Mouse (Mus musculus) testis, postnatal 10 days (tissue): ENCODE results near the gene Rasd2.

Experiments
- DNase-seq: peaks from one replicate; pipeline ENCODE4 v3.0.0; 2021; ENCODE audit warnings: low spot score

Gene Rasd2

DNA sequence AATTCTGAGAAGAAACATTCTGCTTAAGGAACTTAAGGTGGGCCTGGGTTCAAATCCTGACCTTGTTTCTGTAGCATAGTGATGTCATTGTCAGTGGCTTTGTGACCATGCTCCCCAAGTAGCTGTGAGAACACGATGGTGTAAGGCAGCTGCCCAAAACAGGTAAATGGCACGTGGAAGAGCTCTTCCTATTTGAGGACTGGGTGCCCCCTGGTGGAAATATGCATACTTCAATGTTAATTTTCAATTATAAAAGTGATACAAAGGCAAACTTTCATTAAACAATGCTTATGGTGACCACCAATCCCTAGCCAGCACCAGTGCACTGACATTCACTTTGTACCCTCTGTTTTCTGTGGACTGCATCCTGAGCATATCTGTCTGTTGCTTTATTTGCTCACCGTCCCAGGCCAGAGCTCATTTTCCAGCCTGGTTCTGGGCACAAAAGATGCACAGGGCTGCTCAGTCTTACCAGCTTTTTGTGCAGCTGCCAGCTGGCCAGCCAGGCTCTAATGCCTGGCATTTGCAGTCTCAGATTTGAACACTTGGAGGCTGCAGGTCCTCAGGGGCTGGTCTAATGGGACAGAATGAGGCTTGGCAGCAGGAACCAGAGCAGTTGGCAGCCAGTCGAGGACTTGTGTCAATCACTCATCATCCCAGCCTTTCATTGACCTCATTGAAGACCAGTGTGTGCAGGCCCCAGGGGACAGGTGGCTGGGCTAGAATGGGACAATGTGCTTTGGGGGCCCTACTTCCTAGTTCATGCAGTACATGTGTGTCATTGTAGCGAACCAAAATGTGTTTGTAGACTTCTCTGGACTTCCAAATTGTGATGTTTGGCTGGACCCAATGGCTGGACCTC, 6.4 kb downstream of the Rasd2 start:
- peak; percentile 51 for DNase-seq

DNA sequence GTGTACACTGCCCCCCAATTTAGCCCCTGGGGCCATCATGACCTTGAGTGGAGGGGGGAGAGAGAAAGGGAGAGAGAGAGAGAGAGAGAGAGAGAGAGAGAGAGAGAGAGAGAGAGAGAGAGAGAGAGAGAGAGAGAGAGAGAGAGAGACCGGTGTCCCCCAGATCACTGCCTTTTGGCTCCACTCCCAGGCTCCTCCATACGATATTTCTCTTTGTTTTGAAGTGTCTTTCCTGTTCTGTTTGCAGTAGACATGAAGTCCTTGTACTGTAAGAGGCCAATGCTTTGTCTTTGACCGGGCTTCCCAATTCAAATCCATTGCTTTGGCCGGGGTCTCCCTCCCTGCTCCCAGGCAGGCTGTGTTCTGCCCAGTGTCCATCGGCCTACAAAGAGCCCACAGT, 8.9 kb downstream of the Rasd2 start:
- peak; percentile 36 for DNase-seq

DNA sequence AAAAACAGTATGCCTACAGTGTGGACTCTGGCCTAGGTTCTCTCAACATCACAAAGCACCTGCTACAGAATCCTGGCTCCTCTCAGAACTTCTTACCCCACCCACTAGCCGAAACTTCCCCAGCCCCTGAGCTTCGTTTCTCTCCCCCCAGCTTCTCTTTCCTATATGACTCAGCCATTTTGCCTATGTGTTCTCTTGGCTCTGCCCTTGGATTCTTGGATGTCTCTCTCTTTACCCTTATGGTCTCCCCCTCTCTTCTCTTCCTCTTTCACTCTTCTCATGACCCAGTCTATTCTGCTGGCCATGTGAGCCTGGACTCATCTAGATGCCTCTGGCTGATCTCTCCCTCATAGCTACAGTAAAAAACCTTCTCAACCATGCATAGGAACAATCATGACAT, 13.0 kb downstream of the Rasd2 start:
- no peak for DNase-seq

DNA sequence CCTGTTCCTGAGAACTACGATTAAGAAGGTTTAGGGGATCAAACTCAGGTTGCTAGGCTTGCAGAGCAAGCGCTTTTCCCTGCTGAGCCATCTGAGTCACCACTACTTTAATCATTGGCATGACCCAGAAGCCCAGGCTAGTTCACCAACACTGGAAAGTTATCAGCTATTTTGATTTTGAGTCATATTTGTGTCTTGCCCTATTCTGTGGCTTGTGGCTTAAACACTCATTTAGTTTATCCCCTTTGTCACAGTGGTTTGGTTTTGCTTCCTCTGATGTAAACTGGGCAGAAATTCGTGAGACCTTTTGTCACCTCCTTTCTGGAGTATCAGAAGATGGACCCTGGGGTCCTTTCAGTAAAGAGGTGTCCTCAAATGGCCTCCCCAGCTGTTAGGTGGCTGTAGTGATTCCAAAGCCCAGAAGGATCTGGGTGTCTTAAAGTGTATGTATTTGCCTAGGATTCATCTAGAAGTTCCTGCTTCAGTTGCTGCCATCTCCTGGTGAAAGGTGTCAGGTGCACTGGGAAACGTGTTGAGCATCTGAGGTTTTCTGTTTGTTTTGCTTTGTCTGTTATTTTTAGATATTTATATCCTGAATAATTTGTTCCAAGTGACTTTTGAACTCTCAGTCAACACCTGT, 20.3 kb downstream of the Rasd2 start:
- peak; percentile 52 for DNase-seq

GRCm38 (mm10) chr8:75247331-75247730, 33.6 kb downstream of the Rasd2 start:
- DNase-seq: no peak

- no peak for DNase-seq
These were observed 35.4 kb downstream of the Rasd2 start for GRCm38 (mm10) chr8:75249186-75249585.

- DNase-seq: no peak
These were observed 40.3 kb downstream of the Rasd2 start for GRCm38 (mm10) chr8:75254027-75254426.

DNA sequence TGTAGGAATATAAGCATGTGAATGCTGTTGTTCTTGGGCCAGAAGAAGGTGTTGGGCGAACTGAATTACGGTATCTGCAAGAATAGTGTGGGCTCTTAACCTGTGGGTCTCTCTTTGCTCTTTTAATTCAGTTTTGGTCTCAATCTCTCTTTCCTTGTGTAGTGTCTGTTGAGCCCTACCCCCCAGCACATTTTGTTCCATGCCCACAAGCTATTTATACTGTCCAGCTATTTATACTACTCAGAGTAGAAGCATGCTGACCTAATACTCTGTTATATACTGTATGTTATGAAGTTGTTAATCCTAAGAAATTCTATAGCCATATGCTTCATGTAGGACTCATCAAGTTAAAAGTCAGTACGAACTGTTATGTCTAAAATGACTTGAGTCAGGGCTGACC, 41.9 kb downstream of the Rasd2 start:
- DNase-seq: no peak

DNA sequence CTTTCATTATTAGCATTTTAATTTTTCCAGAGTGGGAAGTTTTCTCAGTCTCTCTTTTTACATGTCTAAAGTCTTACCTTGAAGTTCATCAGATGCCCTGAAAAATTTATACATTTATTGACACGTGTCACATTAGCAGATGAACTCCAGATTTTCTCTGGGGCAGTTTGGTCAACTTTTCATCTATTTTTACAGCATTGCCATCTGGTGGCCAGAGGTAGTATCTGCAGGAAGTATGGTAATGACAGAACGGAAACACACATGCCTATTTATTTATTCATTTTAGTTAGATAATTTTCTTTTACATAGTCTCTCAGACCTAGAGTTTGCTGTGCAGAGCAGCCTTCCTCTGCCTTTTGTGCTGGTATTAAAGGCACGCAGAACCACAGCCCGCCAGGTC, 58.4 kb downstream of the Rasd2 start:
- DNase-seq: no peak
